Mouse (Mus musculus) C2C12 (cell line): ENCODE data around the gene Ino80b. TPM values are rescaled to one million over a fixed set of nuclear protein-coding genes. Genes with fewer than 3 reads are reported as not detected.
"Not testable (repeated sequence)": the region's sequence is repeated elsewhere in the genome, so short reads cannot be mapped to it uniquely, and the experiment has no call there.

Experiments used
- H3K27me3 ChIP-seq: one replicate; pipeline ENCODE4 v1.6.1; 2011; ENCODE audit not compliant: control insufficient read depth, insufficient read depth, insufficient read length
- H3K36me3 ChIP-seq: one replicate; pipeline ENCODE4 v1.6.1; 2011; ENCODE audit not compliant: control insufficient read depth, insufficient read depth
- H3K4me3 ChIP-seq: one replicate; pipeline ENCODE4 v1.5.1; 2011; ENCODE audit warnings: mild to moderate bottlenecking, control low read depth; ENCODE audit not compliant: poor library complexity, insufficient read depth, severe bottlenecking
- H3K79me2 ChIP-seq: one replicate; pipeline ENCODE4 v1.6.1; 2011; ENCODE audit not compliant: control insufficient read depth, insufficient read depth
- H3K79me3 ChIP-seq: one replicate; pipeline ENCODE4 v1.6.1; 2011; ENCODE audit warnings: low read depth, control low read depth
- H3ac ChIP-seq: one replicate; pipeline ENCODE3; 2011; ENCODE audit warnings: low read depth; ENCODE audit not compliant: control insufficient read depth, insufficient read length
- CEBPB ChIP-seq: IDR thresholded peaks from one replicate; pipeline ENCODE4 v1.6.1; 2011; ENCODE audit warnings: low read depth, mild to moderate bottlenecking, control low read depth, moderate library complexity
- CTCF ChIP-seq: IDR thresholded peaks from one replicate; pipeline ENCODE4 v1.5.1; 2011; ENCODE audit not compliant: control insufficient read depth, insufficient read depth, insufficient read length
- FOSL1 ChIP-seq: IDR thresholded peaks from one replicate; pipeline ENCODE4 v1.8.0; 2011; ENCODE audit warnings: mild to moderate bottlenecking, low read length; ENCODE audit not compliant: poor library complexity, insufficient read depth, severe bottlenecking
- MAX ChIP-seq: IDR thresholded peaks from one replicate; pipeline ENCODE4 v1.6.1; 2011; ENCODE audit warnings: mild to moderate bottlenecking, control low read depth
- MYOD1 ChIP-seq: IDR thresholded peaks from one replicate; pipeline ENCODE4 v1.6.1; 2011; ENCODE audit warnings: low read depth; ENCODE audit not compliant: control insufficient read depth, insufficient read length
- MYOG ChIP-seq: IDR thresholded peaks from one replicate; pipeline ENCODE4 v1.6.1; 2011; ENCODE audit not compliant: control insufficient read depth, insufficient read length; ENCODE audit errors: extremely low read depth
- USF1 ChIP-seq: IDR thresholded peaks from one replicate; pipeline ENCODE4 v1.6.1; 2011; ENCODE audit warnings: low read depth, mild to moderate bottlenecking, control low read depth, moderate library complexity
- polyA plus RNA-seq: library from polyadenylated mRNA; unstranded; fragments of >200 nt; fragmentation: generic; extraction: Trizol; gene quantifications from one replicate; pipeline ENCODE4 v1.2.1, GENCODE M21; 2012; ENCODE audit warnings: missing spikeins

Ino80b gene
- polyA plus RNA-seq, 1 experiment: 33.6 TPM

GRCm38 (mm10) chr6:83165607-83166242 is 40.5 kb upstream of the Ino80b start, which contains the start of gene Dctn1:
Gene Dctn1, plus strand, starts transcription at chr6:83165920.
- TF ChIP-seq FOSL1 (no peak), CEBPB (no peak), MAX (peak; percentile 99), CTCF (peak; percentile 55), USF1 (no peak), MYOG (no peak), MYOD1 (no peak)
- Histone ChIP-seq H3K79me2 (peaks cover 42% of the 10 kb centered on the region), H3ac (peak within 1 kb of the TSS; percentile 91), H3K36me3 (no peaks in the 10 kb centered on the region), H3K79me3 (peaks cover 30% of the 10 kb centered on the region), H3K4me3 (peak within 1 kb of the TSS; percentile 90), H3K27me3 (peaks cover 10% of the 10 kb centered on the region)

DNA sequence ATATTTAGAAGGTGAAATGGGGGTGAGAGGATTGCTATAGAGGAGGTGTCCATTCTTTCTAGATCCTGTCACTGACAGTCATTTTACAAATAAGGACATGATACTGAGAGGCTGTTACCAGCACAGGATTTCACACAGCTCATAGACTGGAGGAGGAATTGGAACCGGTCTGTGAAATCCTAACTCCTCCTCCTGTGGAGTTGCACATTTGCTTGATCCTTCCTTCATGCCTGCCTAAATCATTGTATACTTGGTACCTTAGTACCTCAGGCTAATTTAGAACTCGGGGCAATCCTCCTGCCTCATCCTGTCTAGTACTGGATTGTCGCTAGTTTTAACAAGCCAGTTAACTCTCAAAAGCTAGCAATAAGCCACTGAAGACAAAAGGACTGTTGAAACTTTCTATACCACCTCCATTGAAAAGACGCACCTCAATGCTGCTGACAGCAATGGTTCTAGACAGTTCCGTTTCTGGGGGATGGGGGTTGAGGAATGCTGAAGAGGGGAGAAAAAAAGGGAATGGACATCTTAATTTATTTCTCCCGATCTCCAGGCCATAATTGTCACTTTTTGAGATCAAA is 39.9 kb upstream of the Ino80b start:
- H3K27me3 ChIP-seq: peaks cover 11% of the 10 kb centered on the region
- peak overlapping the region; percentile 23 for H3K4me3 ChIP-seq
- H3K79me2 ChIP-seq: peaks cover 36% of the 10 kb centered on the region
- peak overlapping the region; percentile 24 for H3ac ChIP-seq
- no peaks in the 10 kb centered on the region for H3K36me3 ChIP-seq
- TF ChIP-seq CTCF (no peak), FOSL1 (no peak), MYOD1 (no peak), MYOG (no peak), CEBPB (no peak), USF1 (no peak), MAX (no peak)
- H3K79me3 ChIP-seq: peaks cover 25% of the 10 kb centered on the region

GRCm38 (mm10) chr6:83162701-83163100 is 37.5 kb upstream of the Ino80b start:
- TF ChIP-seq CEBPB (no peak), USF1 (no peak), MAX (no peak), MYOG (no peak), FOSL1 (no peak), MYOD1 (no peak), CTCF (peak; percentile 67)
- no peaks in the 10 kb centered on the region for H3K36me3 ChIP-seq
- peaks cover 17% of the 10 kb centered on the region for H3K79me3 ChIP-seq
- peaks cover 19% of the 10 kb centered on the region for H3K79me2 ChIP-seq
- peaks cover 11% of the 10 kb centered on the region for H3K27me3 ChIP-seq
- no peak overlapping the region for H3ac ChIP-seq
- no peak overlapping the region for H3K4me3 ChIP-seq

DNA sequence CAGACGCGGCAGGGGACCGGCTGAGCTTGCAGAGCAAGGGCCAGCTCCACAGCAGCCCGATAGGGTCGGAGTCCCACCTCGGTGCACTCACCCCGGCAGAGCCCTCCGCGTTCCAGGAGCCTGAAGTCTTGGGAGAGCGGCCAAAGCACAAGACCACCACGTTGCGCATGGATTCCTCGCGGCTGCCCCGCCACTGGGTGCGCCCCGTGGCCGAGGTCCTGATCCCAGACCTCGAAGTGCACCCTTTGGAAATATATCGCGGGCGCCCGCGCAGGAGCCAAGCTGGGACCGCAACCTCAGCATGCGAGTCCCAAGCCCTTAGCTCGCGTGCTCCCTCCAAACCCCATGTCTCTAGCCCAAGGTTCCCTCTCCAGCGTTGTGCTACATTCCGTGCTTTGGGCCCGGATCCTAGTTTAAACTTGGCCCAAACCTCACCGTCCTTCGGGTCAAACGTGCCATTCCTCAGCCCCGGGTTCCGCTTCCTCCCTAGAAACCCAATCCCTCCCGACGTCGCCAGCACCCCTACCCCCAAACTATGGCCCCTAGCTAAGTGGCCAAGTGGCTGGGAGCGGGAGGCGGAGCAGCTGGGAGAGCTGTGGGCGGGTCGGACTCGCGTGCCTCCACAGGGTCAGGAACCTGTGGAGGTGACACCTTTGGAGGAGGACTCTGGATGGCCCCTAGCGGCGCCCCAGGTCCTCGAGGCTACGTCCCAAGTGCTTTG is 36.9 kb upstream of the Ino80b start:
- Histone ChIP-seq H3ac (no peak overlapping the region), H3K36me3 (no peaks in the 10 kb centered on the region), H3K27me3 (peaks cover 11% of the 10 kb centered on the region), H3K4me3 (no peak overlapping the region), H3K79me2 (peaks cover 13% of the 10 kb centered on the region), H3K79me3 (peaks cover 12% of the 10 kb centered on the region)
- TF ChIP-seq CTCF (no peak), MYOG (no peak), CEBPB (no peak), FOSL1 (no peak), USF1 (no peak), MYOD1 (no peak), MAX (no peak)

DNA sequence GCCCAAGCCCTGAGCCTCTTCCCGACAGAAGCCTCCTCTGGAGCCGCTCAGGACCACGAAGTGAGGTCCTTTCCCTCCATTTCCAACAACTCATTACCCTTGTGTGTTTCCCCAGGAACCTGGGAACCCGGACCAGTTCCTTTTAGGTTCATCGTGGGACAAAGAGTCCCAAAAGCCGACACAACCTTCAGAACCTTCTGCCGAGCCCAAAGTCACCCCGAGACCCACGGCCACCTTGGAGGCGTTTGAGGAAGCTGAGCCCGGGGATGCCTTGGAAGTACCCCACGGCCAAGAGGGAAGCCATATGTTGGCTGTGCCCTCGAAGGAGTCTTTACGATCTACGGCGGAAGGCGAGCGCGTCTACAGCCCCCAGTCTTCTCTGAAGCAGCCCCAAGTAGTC is 36.2 kb upstream of the Ino80b start:
- no peak for TF ChIP-seq MYOG
- no peak for TF ChIP-seq CTCF
- TF ChIP-seq FOSL1: no peak
- no peak for TF ChIP-seq USF1
- TF ChIP-seq MAX: no peak
- no peak for TF ChIP-seq CEBPB
- no peak for TF ChIP-seq MYOD1
- H3K4me3 ChIP-seq: no peak overlapping the region
- H3K27me3 ChIP-seq: peaks cover 11% of the 10 kb centered on the region
- peaks cover 6% of the 10 kb centered on the region for H3K79me3 ChIP-seq
- H3ac ChIP-seq: no peak overlapping the region
- no peaks in the 10 kb centered on the region for H3K36me3 ChIP-seq
- peaks cover 7% of the 10 kb centered on the region for H3K79me2 ChIP-seq

DNA sequence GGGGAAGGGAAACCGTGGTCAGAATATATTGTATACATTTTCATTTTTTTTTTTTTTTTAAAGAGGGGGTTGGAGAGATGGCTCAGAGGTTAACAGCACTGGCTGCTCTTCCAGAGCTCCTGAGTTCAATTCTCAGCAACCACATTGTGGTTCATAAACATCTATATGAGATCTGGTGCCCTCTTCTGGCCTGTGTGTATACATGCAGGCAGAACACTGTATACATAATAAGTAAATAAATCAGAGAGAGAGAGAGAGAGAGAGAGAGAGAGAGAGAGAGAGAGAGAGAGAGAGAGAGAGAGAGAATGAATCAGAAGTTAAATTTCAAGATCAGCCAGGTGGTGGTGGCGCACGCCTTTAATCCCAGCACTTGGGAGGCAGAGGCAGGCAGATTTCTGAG is 34.2 kb upstream of the Ino80b start:
- peaks cover 11% of the 10 kb centered on the region for H3K27me3 ChIP-seq
- not testable (repeated sequence) for H3K79me2 ChIP-seq, H3K36me3 ChIP-seq, H3K4me3 ChIP-seq, H3ac ChIP-seq, H3K79me3 ChIP-seq
